Mouse (Mus musculus) megakaryocyte-erythroid progenitor cell, adult 5-6 weeks (primary cell): ENCODE results near the gene Cmah. TPM values are rescaled to one million over a fixed set of nuclear protein-coding genes. Genes with fewer than 3 reads are reported as not detected.
A peak's percentile ranks its signal among the peaks of the same experiment; 100 is the strongest.

ENCODE experiments used
- ATAC-seq: replicated peaks from 2 replicates; pipeline ENCODE4 v1.8.0; 2016; ENCODE audit warnings: mild to moderate bottlenecking, inconsistent platforms; ENCODE audit not compliant: severe bottlenecking, poor library complexity, low FRiP score, low TSS enrichment
- total RNA-seq, 2 experiments: library from RNA; stranded (forward) in 1 of 2; stranded (reverse) in 1 of 2; fragments of 200-1000, 215-1000 nt in 1 of 2; fragments of >200 nt in 1 of 2; fragmentation: Nextera tagmentation in 1 of 2; gene quantifications; 2 replicates each; pipeline ENCODE4 v1.2.3; 2014 to 2017

The Cmah gene
- total RNA-seq, 2 experiments from 2014 or later: 3.0 to 3.3 TPM

- no peak for ATAC-seq
These were observed 129.2 kb downstream of the Cmah start for GRCm38 (mm10) chr13:24456385-24456784.

- no peak for ATAC-seq
These were observed 133.3 kb downstream of the Cmah start for GRCm38 (mm10) chr13:24460517-24460916.

GRCm38 (mm10) chr13:24463767-24464166, 136.6 kb downstream of the Cmah start:
- ATAC-seq: no peak

- ATAC-seq: no peak
These were observed 138.8 kb downstream of the Cmah start for GRCm38 (mm10) chr13:24466027-24466426.

- ATAC-seq: peak; percentile 86
These were observed 140.6 kb downstream of the Cmah start for GRCm38 (mm10) chr13:24467806-24468205.

- no peak for ATAC-seq
These were observed 150.4 kb downstream of the Cmah start for GRCm38 (mm10) chr13:24477564-24477963.

GRCm38 (mm10) chr13:24479516-24479915, 152.3 kb downstream of the Cmah start:
- no peak for ATAC-seq

- no peak for ATAC-seq
These were observed 153.6 kb downstream of the Cmah start for GRCm38 (mm10) chr13:24480824-24481223.

GRCm38 (mm10) chr13:24481615-24482295, 154.6 kb downstream of the Cmah start:
- ATAC-seq: peak; percentile 82

GRCm38 (mm10) chr13:24483691-24484090, 156.5 kb downstream of the Cmah start:
- no peak for ATAC-seq

- ATAC-seq: no peak
These were observed 157.6 kb downstream of the Cmah start for GRCm38 (mm10) chr13:24484811-24485210.

- ATAC-seq: no peak
These were observed 158.8 kb downstream of the Cmah start for GRCm38 (mm10) chr13:24485964-24486363.

GRCm38 (mm10) chr13:24486403-24486802, 159.2 kb downstream of the Cmah start:
- peak; percentile 42; the same call in 1 of the 2 replicates for ATAC-seq

- ATAC-seq: no peak
These were observed 159.9 kb downstream of the Cmah start for GRCm38 (mm10) chr13:24487061-24487460.

- ATAC-seq: no peak
These were observed 160.3 kb downstream of the Cmah start for GRCm38 (mm10) chr13:24487546-24487945.

GRCm38 (mm10) chr13:24488526-24489070, 161.4 kb downstream of the Cmah start:
- ATAC-seq: no peak

GRCm38 (mm10) chr13:24489515-24489914, 162.3 kb downstream of the Cmah start:
- peak; percentile 46 for ATAC-seq

GRCm38 (mm10) chr13:24490041-24490440, 162.8 kb downstream of the Cmah start:
- ATAC-seq: no peak

GRCm38 (mm10) chr13:24491101-24491500, 163.9 kb downstream of the Cmah start:
- no peak for ATAC-seq

GRCm38 (mm10) chr13:24493784-24494183, 166.6 kb downstream of the Cmah start:
- no peak for ATAC-seq

GRCm38 (mm10) chr13:24496353-24496752, 169.1 kb downstream of the Cmah start:
- peak; percentile 31; the same call in 1 of the 2 replicates for ATAC-seq
